Mouse (Mus musculus) thymus, adult 2 months (tissue): ENCODE results near the gene Hbb-bs. TPM values are rescaled to one million over a fixed set of nuclear protein-coding genes. Genes with fewer than 3 reads are reported as not detected.
"Not testable (repeated sequence)": the region's sequence is repeated elsewhere in the genome, so short reads cannot be mapped to it uniquely, and the experiment has no call there.

Experiments
- DNase-seq: peaks from one replicate; pipeline ENCODE4 v3.0.0; 2021
- H3K27ac ChIP-seq: fragments of 200-500 bp; 2 replicates; pipeline ENCODE4 v1.5.1; 2012; ENCODE audit warnings: low read length, control low read depth; ENCODE audit not compliant: control insufficient read depth, insufficient read depth
- H3K27me3 ChIP-seq: fragments of 200-500 bp; 2 replicates; pipeline ENCODE4 v1.6.1; 2012; ENCODE audit warnings: mild to moderate bottlenecking, low read length, moderate library complexity, mixed read lengths; ENCODE audit not compliant: control insufficient read depth, insufficient read depth
- H3K36me3 ChIP-seq: fragments of 200-500 bp; 2 replicates; pipeline ENCODE4 v1.6.1; 2012; ENCODE audit warnings: mild to moderate bottlenecking, low read length, moderate library complexity; ENCODE audit not compliant: control insufficient read depth, insufficient read depth
- H3K4me1 ChIP-seq: fragments of 200-500 bp; replicated peaks from 2 replicates; pipeline ENCODE4 v1.6.1; 2012; ENCODE audit warnings: low read length; ENCODE audit not compliant: control insufficient read depth, insufficient read depth
- H3K4me3 ChIP-seq: fragments of 200-500 bp; 2 replicates; pipeline ENCODE4 v1.5.1; 2012; ENCODE audit warnings: mild to moderate bottlenecking, low read length, control low read depth, moderate library complexity; ENCODE audit not compliant: control insufficient read depth, insufficient read depth
- CTCF ChIP-seq: fragments of 200-500 bp; IDR thresholded peaks from 2 replicates; pipeline ENCODE4 v1.5.1; 2012; ENCODE audit warnings: mild to moderate bottlenecking, control low read depth, low read length, moderate library complexity, borderline replicate concordance; ENCODE audit not compliant: control insufficient read depth, poor library complexity, insufficient read depth; ENCODE audit errors: extremely low read depth
- POLR2A ChIP-seq: fragments of 200-500 bp; IDR thresholded peaks from 2 replicates; pipeline ENCODE4 v1.6.1; 2012; ENCODE audit warnings: mild to moderate bottlenecking, low read length, control low read depth, moderate library complexity; ENCODE audit not compliant: control insufficient read depth, poor library complexity, insufficient read depth; ENCODE audit errors: extremely low read depth
- WGBS: fragments of 180-500 bp; shearing (Covaris S2); methylation state at CpG from one replicate; pipeline ENCODE4 v1.1.7; 2018; 5-methylcytosine and 5-hydroxymethylcytosine counted together
- polyA plus RNA-seq: library from polyadenylated mRNA; depleted of rRNA; stranded (reverse); fragments of >200 nt; gene quantifications from 2 replicates; pipeline ENCODE4 v1.2.3, GENCODE M21; 2012

The Hbb-bs gene
- polyA plus RNA-seq, 1 experiment, result 2,649 TPM

GRCm38 (mm10) chr7:103840268-103840667, 12.4 kb upstream of the Hbb-bs start, which contains the start of gene Hbb-bh2:
Gene Hbb-bh2, minus strand, starts transcription at chr7:103840520.
- no peak within 1 kb of the TSS for H3K4me3 ChIP-seq
- WGBS, result 75% methylated on average over 3 of the region's 3 CpGs
- no peaks in the 10 kb centered on the region for H3K4me1 ChIP-seq
- no peaks in the 10 kb centered on the region for H3K27me3 ChIP-seq
- H3K27ac ChIP-seq, result no peak within 1 kb of the TSS
- no peaks in the 10 kb centered on the region for H3K36me3 ChIP-seq
- no peak for DNase-seq
- TF ChIP-seq POLR2A (no peak), CTCF (no peak)

- not testable (repeated sequence) for H3K27ac ChIP-seq, H3K4me3 ChIP-seq
Observed at GRCm38 (mm10) chr7:103827139-103827538, 757 bp downstream of the Hbb-bs start.

GRCm38 (mm10) chr7:103826255-103826887, 1.5 kb downstream of the Hbb-bs start:
- no peak overlapping the region for H3K27ac ChIP-seq
- WGBS, result 87% methylated on average over 3 of the region's 3 CpGs
- no peak for DNase-seq
- no peaks in the 10 kb centered on the region for H3K27me3 ChIP-seq
- no peaks in the 10 kb centered on the region for H3K36me3 ChIP-seq
- H3K4me3 ChIP-seq, result no peak overlapping the region
- H3K4me1 ChIP-seq, result no peaks in the 10 kb centered on the region
- TF ChIP-seq POLR2A, result no peak
- no peak for TF ChIP-seq CTCF

More at GRCm38 (mm10) chr7:103827139-103827538, 757 bp downstream of the Hbb-bs start:
- WGBS, result no CpG with 5 or more reads among the region's 2 CpGs
- not testable (repeated sequence) for H3K4me1 ChIP-seq, DNase-seq, H3K36me3 ChIP-seq, H3K27me3 ChIP-seq

GRCm38 (mm10) chr7:103825536-103826254, 2.2 kb downstream of the Hbb-bs start:
- Histone ChIP-seq H3K4me1 (no peaks in the 10 kb centered on the region), H3K27me3 (no peaks in the 10 kb centered on the region), H3K36me3 (no peaks in the 10 kb centered on the region), H3K4me3 (no peak overlapping the region), H3K27ac (no peak overlapping the region)
- DNase-seq, result no peak
- no peak for TF ChIP-seq POLR2A
- no peak for TF ChIP-seq CTCF
- WGBS, result 95% methylated on average over 3 of the region's 3 CpGs

GRCm38 (mm10) chr7:103824597-103824996, 3.3 kb downstream of the Hbb-bs start:
- TF ChIP-seq CTCF, result no peak
- H3K27me3 ChIP-seq, result no peaks in the 10 kb centered on the region
- no peaks in the 10 kb centered on the region for H3K4me1 ChIP-seq
- H3K27ac ChIP-seq, result no peak overlapping the region
- WGBS, result 90% methylated on average over 2 of the region's 2 CpGs
- DNase-seq, result no peak
- no peak overlapping the region for H3K4me3 ChIP-seq
- no peaks in the 10 kb centered on the region for H3K36me3 ChIP-seq

- DNase-seq, H3K4me1 ChIP-seq, H3K27me3 ChIP-seq, H3K27ac ChIP-seq, H3K36me3 ChIP-seq, H3K4me3 ChIP-seq: not testable (repeated sequence)
- 75% methylated on average over 1 of the region's 2 CpGs for WGBS
Observed at GRCm38 (mm10) chr7:103815085-103815484, 12.8 kb downstream of the Hbb-bs start.

GRCm38 (mm10) chr7:103813766-103814165, 14.1 kb downstream of the Hbb-bs start, which contains the start of gene Hbb-bt:
Gene Hbb-bt, minus strand, starts transcription at chr7:103813996.
- Histone ChIP-seq H3K27ac (no peak within 1 kb of the TSS), H3K36me3 (no peaks in the 10 kb centered on the region), H3K27me3 (no peaks in the 10 kb centered on the region), H3K4me3 (no peak within 1 kb of the TSS), H3K4me1 (no peaks in the 10 kb centered on the region)
- no peak for TF ChIP-seq CTCF
- no peak for TF ChIP-seq POLR2A
- 89% methylated on average over 3 of the region's 3 CpGs for WGBS
- DNase-seq, result no peak

- H3K27me3 ChIP-seq, DNase-seq, H3K27ac ChIP-seq, H3K36me3 ChIP-seq, H3K4me3 ChIP-seq, H3K4me1 ChIP-seq: not testable (repeated sequence)
- no CpG with 5 or more reads among the region's 3 CpGs for WGBS
Observed at GRCm38 (mm10) chr7:103813152-103813551, 14.7 kb downstream of the Hbb-bs start.
